Mouse (Mus musculus): ENCODE results near the gene Ankrd11.

Ankrd11 gene

GRCm38 (mm10) chr8:122962046-122962445 is 80.0 kb downstream of the Ankrd11 start:
- no peak for DNase-seq (ENCODE audit: low read depth, low spot score)

GRCm38 (mm10) chr8:122961458-122961857 is 80.6 kb downstream of the Ankrd11 start:
- DNase-seq (ENCODE audit: low read depth, low spot score), result no peak

- no peak for DNase-seq (ENCODE audit: low read depth, low spot score)
These were observed 81.1 kb downstream of the Ankrd11 start for GRCm38 (mm10) chr8:122960932-122961331.

GRCm38 (mm10) chr8:122960323-122960722 is 81.8 kb downstream of the Ankrd11 start:
- DNase-seq (ENCODE audit: low read depth, low spot score), result no peak

- DNase-seq (ENCODE audit: low read depth, low spot score), result no peak
These were observed 86.1 kb downstream of the Ankrd11 start for GRCm38 (mm10) chr8:122955997-122956396.

- DNase-seq (ENCODE audit: low read depth, low spot score), result no peak
These were observed 86.9 kb downstream of the Ankrd11 start for GRCm38 (mm10) chr8:122955195-122955594.

- DNase-seq (ENCODE audit: low read depth, low spot score), result peak; percentile 60
These were observed 87.8 kb downstream of the Ankrd11 start for GRCm38 (mm10) chr8:122954090-122954799.

- peak; percentile 68 for DNase-seq (ENCODE audit: low read depth, low spot score)
These were observed 89.0 kb downstream of the Ankrd11 start for GRCm38 (mm10) chr8:122953028-122953427.

- DNase-seq (ENCODE audit: low read depth, low spot score), result peak; percentile 49
These were observed 90.6 kb downstream of the Ankrd11 start for GRCm38 (mm10) chr8:122951456-122951855.

- DNase-seq (ENCODE audit: low read depth, low spot score), result no peak
These were observed 92.4 kb downstream of the Ankrd11 start for GRCm38 (mm10) chr8:122949701-122950100.

GRCm38 (mm10) chr8:122945775-122946174 is 96.3 kb downstream of the Ankrd11 start:
- DNase-seq (ENCODE audit: low read depth, low spot score), result no peak

- DNase-seq (ENCODE audit: low read depth, low spot score), result peak; percentile 39
These were observed 99.0 kb downstream of the Ankrd11 start for GRCm38 (mm10) chr8:122942803-122943713.

- peak; percentile 74 for DNase-seq (ENCODE audit: low read depth, low spot score)
These were observed 103.5 kb downstream of the Ankrd11 start for GRCm38 (mm10) chr8:122938591-122938990.

- DNase-seq (ENCODE audit: low read depth, low spot score), result no peak
These were observed 103.9 kb downstream of the Ankrd11 start for GRCm38 (mm10) chr8:122938170-122938569.

GRCm38 (mm10) chr8:122937545-122938053 is 104.5 kb downstream of the Ankrd11 start:
- DNase-seq (ENCODE audit: low read depth, low spot score), result peak; percentile 70

- no peak for DNase-seq (ENCODE audit: low read depth, low spot score)
These were observed 106.2 kb downstream of the Ankrd11 start for GRCm38 (mm10) chr8:122935912-122936311.

GRCm38 (mm10) chr8:122935118-122935517 is 107.0 kb downstream of the Ankrd11 start:
- no peak for DNase-seq (ENCODE audit: low read depth, low spot score)

- no peak for DNase-seq (ENCODE audit: low read depth, low spot score)
These were observed 108.1 kb downstream of the Ankrd11 start for GRCm38 (mm10) chr8:122933973-122934372.

- no peak for DNase-seq (ENCODE audit: low read depth, low spot score)
These were observed 109.5 kb downstream of the Ankrd11 start for GRCm38 (mm10) chr8:122932561-122932959.

GRCm38 (mm10) chr8:122931834-122932560 is 110.1 kb downstream of the Ankrd11 start:
- no peak for DNase-seq (ENCODE audit: low read depth, low spot score)

GRCm38 (mm10) chr8:122928631-122929224 is 113.3 kb downstream of the Ankrd11 start:
- no peak for DNase-seq (ENCODE audit: low read depth, low spot score)

All from CD4-positive helper T cell, adult 2 months (primary cell).